Mouse (Mus musculus) testis, postnatal 10 days (tissue): ENCODE results near the gene Cep57l1.

ENCODE experiments used
- DNase-seq: peaks from one replicate; pipeline ENCODE4 v3.0.0; 2021; ENCODE audit warnings: low spot score

The Cep57l1 gene

DNA sequence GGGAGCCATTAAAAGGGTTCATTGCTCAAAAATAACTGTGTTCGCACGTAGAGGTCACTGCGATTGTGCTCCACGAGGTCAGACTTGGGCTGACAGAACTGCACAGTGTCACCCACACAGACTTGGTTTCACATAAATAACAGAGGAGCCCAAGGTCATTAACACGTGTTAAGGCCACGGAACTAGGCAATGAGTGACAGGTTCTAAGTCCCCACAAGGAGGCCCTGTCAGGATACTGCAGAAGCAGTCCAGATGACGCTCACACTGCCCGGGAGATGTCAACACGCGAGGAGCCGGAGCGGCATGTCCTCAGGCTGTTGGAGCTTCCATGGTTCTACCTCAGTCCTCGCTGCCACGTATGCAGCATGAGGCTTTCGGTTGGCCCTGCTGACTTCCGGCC lies 72.4 kb downstream of the Cep57l1 start:
- DNase-seq, result no peak

DNA sequence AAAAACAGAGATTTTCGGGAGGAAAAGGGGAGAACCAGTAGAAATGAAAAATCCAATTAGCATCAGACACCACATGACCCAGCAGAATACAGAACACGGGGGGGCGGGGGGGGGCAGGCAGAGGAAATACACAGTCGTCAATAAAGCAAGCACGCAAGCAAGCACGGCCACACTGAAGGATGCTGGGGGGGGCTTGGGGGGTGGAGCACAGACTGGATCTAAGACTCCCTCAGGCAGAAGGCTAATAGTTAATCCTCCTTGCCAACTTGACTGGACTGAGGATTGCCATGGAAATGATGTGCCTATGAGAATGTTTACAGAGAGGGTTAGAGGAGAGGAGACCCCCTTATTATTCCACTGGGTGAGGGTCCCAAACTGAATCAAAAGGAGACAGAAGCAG lies 74.3 kb downstream of the Cep57l1 start:
- DNase-seq, result no peak

DNA sequence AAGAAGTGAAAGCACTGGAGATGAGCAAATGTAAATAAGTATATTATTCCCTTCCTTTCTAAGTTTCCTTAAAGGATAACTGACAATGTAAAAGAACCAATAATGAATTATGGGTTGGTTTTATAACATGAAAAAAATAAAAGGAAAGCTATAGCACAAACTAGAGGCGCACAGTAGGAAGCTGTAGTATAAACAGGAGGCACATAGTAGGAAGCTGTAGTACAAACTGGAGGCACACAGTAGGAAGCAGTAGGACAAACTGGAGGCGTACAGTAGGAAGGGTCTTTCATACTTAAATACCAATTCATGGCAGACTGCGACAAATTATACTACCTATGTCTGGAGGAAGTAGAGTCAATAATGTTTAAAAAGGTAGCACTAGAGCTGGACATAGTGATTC lies 76.5 kb downstream of the Cep57l1 start:
- DNase-seq, result no peak

- no peak for DNase-seq
These were observed 77.7 kb downstream of the Cep57l1 start for GRCm38 (mm10) chr10:41731932-41732331.

DNA sequence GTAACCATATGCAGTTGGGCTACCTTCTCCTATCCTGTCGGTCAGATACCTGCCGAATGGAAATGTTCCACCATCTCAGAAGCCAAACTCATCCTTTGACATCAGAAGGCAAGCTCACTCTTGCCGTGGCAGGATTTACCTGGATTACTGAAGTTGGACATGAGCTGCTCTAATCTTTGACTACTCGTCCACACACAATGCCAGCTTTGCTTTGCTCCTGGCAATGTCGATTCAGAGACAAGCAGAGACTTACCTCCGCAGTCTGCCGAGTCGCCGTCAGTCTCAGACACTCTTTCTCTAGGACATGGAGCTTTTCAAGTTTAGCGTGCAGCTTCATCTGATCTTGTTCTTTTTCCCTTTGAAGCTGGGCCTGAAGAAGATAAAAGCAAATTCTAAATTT lies 78.9 kb downstream of the Cep57l1 start:
- DNase-seq, result no peak

DNA sequence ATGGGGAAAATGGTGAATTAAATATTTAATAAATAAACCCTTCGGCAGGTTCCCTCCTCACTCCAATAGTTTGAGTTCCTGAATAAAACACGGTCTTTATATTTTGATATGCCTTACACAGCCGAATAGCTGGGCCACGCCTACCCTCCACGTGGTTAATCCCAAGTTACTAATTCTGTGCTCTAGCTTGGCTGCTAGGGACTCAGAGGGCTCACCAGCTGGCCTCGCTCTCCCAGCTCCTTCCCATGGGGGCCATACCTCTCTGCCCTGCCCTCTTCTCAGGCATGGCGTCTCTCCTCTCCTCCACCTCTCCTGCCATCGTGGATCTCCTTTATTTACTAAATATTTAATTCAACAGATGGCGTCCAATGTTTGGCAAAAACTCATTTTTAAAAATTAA lies 83.5 kb downstream of the Cep57l1 start:
- no peak for DNase-seq

GRCm38 (mm10) chr10:41719587-41719986 lies 90.1 kb downstream of the Cep57l1 start:
- DNase-seq, result no peak

DNA sequence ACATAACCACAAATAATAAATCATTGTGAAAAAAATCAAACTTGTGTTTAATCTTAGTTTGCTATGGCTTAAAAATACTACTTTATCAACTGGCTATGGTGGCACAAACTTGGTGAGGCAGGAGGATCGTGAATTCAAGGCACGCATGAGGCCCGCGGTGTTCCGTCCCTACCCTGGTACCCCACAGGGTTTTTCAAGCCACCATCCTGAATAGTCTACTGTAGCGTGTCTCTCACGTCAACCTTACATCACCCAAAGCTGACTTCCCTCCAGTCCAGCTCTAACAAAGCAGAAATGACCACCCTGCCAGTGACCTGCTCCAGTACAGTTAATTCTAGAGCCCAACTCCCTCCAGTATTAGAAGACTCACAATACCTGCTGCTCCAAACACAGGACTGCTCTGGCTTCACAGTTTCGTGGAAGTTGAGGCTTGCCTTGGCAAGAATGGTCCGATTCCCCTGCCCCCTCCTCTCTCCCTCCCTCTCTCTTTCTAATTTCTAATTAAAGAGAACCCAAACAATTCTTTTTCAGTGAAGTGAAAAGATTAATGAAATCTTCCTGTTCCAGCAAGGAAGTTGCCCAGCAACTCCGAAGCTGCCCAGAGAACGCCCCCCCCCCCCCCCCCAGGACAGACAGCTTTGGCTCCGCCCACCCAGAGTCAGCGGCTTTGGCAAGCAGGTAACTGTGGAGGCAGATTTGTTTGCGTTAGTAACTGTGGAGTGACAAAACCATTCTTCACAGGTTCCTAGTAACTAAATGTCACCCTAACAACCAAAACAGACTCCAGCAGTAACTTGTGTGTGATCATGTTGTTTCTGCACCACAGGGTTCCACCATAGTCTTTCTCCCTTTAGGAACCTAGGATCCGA lies 93.4 kb downstream of the Cep57l1 start, which contains the start of gene Ccdc162:
TSS of gene Ccdc162 (minus strand) at position 606 of the 869 bp plus-strand sequence.
- no peak for DNase-seq

DNA sequence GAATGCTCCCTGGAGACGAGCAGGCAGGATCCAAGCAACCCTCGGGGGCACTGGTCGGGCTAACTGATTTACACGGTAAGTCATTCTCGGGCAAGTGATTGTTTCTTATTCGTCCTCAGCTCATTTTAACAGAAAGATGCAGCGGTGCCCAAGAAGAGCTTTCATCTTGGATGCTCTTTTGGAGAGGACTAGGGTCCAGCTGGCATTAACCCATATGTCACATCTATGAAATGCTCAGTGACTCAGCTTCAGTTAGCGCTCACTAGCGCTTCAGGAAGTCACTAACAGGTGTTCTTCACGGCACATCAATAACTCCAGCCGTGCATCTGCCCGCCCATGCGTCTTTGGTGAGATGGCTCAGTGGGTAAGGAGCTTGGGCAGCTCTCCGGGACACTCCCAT lies 94.1 kb downstream of the Cep57l1 start:
- DNase-seq, result no peak

- DNase-seq, result no peak
These were observed 98.2 kb downstream of the Cep57l1 start for GRCm38 (mm10) chr10:41711467-41711866.

DNA sequence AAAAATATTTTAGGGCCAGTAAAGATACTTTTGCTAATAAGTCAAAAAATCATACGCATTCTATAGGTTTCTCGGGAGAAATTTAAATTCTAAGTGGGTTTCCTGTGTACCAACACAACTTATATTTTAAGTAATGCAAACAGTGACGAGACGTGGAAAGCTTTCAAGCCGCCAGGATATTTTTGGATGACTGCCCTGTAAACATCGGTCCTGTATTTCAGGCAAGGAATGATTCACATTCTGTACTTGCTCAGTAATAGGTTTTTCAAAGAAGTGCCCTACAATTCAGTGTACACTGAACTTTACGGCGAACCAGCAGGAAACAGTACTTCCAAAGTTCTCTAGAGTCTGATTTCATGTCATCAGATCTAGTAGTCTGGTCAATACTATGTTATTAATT lies 98.9 kb downstream of the Cep57l1 start:
- DNase-seq, result no peak

- no peak for DNase-seq
These were observed 100.3 kb downstream of the Cep57l1 start for GRCm38 (mm10) chr10:41709341-41709740.

DNA sequence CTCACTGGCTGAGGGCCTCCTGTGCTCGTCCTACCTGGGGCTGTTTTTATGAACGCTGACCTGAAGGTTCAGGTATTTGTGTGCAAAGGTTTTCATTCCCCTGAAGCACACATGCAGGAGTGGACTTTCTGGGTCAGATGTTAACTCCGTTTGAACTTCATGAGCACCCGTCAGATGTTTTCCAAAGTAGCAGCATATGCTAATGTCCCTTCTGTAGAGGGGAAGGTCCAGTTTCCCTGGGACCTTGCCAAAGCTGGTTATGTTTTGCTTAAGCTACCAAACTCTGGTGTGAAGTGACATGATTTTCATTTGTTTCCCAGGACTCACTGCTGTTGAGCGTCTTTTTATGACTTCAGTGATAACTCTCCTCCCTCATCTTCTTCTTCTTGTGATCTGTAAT lies 110.0 kb downstream of the Cep57l1 start:
- no peak for DNase-seq

DNA sequence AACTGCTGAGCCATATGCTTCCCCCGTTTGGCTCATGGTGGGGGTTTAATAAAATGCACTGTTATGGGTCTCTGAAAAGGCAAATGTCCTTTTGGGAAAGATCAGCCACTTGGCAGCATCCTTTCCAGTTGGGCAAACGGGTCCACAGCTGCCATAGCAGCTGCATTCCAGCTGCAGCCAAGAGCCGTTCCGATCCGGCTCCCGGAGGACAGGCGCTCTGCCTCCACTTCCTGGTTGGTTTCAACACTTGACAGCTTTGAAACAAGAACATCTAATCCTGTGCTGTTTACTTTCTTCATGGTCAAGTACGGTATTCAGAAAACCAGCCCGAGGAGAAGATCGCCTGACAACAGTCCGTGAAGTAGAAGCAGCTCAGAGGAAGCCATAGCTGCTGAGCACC lies 112.6 kb downstream of the Cep57l1 start:
- no peak for DNase-seq

DNA sequence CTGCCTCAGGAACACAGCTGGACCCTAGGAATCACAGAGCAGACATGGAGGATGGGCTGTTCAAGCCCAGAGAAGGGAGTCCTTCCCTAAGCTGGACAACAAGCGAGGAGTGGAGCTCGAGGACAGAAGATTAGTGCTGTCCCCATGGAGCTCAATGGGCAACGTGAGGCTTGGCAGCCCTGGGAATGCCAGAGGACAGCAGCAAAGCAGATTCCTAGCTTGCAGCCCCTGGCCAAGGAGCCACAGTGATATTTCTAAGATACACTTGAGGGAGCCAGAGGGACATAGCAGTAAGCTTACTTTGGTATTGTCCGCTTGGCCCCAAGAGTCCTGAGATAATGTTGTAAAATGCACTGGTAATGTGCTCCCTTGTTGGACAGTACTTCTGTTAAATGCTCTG lies 118.7 kb downstream of the Cep57l1 start:
- DNase-seq, result no peak

- DNase-seq, result peak; percentile 77
These were observed 119.5 kb downstream of the Cep57l1 start for GRCm38 (mm10) chr10:41689941-41690887.

DNA sequence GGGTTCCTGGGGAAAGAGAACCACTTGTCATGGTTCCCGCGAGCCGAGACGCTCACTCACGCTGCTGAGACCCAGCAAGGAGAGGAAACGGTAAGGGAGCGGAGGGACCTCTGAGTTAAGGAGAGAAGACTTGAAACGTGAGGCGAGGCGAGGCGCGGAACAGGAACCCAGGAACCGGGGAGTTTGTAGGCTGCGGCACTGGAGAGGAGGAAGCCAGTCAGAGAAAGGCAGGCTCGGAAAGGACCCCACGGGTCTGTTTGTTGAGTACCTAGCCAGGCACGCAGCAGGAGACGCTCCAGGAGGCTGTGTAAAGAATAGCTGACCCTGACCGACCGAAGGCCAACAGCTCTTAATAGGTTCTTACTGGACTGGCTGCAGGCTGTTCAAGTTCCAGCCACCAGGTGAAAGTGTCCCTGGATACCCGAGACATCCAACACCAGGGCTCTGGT lies 125.1 kb downstream of the Cep57l1 start:
- peak; percentile 56 for DNase-seq

DNA sequence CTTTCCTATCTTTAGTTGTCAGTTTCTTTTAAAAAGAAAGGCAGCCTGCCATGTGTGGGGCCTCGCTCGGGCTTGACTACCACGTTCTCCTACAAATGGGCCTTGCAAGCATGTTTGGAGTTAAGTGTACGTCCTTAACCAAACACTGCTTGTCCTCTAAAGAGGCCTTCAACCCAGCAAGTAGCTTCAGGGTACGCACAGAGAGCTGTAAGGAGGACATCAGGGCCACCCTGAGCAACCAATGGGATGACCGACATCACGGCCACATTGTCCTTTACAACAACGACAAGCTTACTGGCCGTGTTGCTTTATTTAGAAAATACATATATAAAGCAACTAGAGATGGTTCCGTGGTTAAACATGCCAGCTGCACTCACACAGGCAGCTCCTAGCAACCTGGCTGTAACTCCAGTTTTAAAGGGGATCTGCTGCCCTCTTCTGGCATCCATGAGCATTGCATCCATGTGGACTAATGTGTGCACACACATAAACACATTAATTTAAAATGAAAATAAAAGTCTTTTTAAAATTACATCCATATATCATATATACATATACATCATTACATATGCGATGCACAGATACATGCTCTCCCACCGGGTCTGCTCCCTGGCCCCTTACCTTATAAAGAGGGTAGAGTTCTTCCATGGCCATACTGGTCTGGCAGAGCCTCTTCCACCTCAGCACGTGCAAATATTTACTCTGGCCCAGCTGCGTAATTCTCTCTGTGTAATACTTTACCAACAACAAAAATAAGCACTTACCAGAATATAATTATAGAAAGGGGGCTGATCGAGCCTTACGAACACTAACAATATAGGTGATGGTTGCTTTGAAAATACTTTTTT lies 126.9 kb downstream of the Cep57l1 start:
- DNase-seq, result peak; percentile 93

GRCm38 (mm10) chr10:41678746-41679360 lies 130.8 kb downstream of the Cep57l1 start:
- DNase-seq, result peak; percentile 90

DNA sequence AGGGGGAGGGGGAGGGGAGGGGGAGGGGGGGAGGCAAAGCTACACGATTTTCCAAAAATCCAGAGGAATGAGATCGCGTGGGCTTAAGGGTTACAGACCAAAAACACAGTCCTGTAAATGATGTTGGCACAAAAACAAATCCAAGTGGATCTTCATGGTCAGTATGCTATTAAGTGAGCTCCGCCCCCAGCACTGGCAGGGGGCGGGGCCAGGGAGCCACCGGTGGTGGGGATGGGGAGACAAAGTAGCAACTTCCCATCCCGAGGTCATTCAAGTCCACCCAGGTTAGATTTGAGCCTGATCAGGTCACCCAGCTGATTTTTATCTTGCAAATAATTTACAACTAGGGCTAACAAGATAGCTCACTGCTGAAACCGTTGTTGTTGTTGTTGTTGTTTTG lies 132.3 kb downstream of the Cep57l1 start:
- peak; percentile 62 for DNase-seq

DNA sequence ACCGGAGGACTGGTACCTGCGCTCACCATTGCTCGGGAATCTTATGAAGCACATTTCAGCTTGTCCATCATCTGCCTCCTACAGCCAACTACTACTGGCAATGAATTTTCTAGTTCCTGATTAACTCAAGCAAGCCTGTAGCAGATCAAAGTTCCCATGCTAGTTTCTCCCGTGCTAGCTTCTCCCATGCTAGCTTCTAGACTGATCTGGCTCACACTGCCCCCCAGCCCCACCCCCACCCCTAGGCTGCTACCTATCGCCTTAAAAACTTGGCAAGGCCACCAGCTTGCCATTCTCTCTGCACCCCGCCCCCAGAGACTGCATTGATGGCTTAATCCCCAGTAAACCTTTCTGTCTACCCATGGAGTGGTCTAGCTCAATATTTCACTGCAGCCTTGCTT lies 133.0 kb downstream of the Cep57l1 start:
- no peak for DNase-seq
